Mouse (Mus musculus): ENCODE results near the gene Dmac1. TPM values are rescaled to one million over a fixed set of nuclear protein-coding genes. Genes with fewer than 3 reads are reported as not detected.
"Not testable (repeated sequence)": the region's sequence is repeated elsewhere in the genome, so short reads cannot be mapped to it uniquely, and the experiment has no call there.

Gene Dmac1
- total and polyA plus RNA-seq, 2 experiments from 2014 or later = 66.2 to 90.5 TPM

DNA sequence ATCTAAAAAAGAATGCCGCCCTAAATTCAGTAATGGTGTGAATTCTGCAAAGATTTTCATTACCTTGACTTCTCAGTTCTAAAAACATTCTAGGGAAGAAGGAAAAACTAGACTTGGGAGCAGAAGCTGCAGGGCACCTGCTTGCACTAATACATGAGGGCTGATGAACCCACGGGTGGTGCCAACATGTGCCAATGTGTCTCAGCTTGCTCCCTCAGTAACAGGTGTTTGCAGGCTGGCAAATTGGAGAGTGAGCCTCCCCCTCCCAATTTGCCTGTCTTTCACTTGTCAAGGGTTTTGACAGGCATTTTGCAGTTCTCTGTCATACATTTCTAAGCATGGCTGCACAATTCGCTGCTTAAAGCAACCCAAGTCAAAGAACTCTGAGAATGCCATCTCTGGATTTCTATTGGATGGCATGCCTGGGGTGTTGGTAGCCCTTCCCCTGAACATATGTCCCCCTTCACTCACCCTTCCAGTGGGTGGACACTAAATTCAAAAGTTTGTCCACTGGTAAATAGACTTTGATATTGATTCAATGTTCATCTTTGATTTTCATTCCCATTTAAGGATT, 14.5 kb downstream of the Dmac1 start:
- DNase-seq (ENCODE audit: low spot score) (no peak), ATAC-seq (no peak)
- no peak overlapping the region for H3K4me2 ChIP-seq (ENCODE audit: low read depth, low read length)
- H3K4me1 ChIP-seq (ENCODE audit: insufficient read depth, low read length) = no peaks in the 10 kb centered on the region
- H3K27ac ChIP-seq = no peak overlapping the region
- no peaks in the 10 kb centered on the region for H3K27me3 ChIP-seq (ENCODE audit: insufficient read depth, low read length)
- TF ChIP-seq CTCF (IDR thresholded peaks at IDR 0.05; ENCODE audit: low read depth) = no peak
- no peaks in the 10 kb centered on the region for H3K36me3 ChIP-seq (ENCODE audit: insufficient read depth, low read length)
- 75% methylated on average over 3 of the region's 3 CpGs for WGBS
- H3K9ac ChIP-seq (replicated peaks; ENCODE audit: low read length) = no peak overlapping the region
- no peaks in the 10 kb centered on the region for H3K9me3 ChIP-seq (ENCODE audit: low read length)
- H3K4me3 ChIP-seq (ENCODE audit: low read length) = no peak overlapping the region

DNA sequence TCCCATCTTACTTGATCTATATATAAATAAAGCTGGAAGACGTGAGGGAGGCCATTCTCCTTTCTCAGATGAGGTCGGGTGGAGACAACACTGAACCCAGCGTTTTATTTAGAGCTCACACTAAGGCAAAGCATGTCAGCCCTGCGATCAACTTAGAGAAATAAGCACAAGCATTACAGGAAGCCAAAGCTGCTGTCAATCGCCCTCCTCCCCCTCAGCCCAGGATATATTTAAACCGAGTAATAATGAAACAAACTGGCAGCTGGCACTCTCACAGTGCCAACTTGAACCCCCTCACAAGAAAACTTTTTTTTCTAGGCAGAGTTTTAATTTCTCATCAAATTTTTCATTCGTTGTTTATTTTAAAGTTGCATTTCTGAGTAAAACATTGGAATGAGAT, 15.7 kb downstream of the Dmac1 start:
- H3K4me1 ChIP-seq (ENCODE audit: insufficient read depth, low read length) = no peaks in the 10 kb centered on the region
- H3K4me2 ChIP-seq (ENCODE audit: low read depth, low read length) = no peak overlapping the region
- no peak overlapping the region for H3K27ac ChIP-seq
- H3K9ac ChIP-seq (replicated peaks; ENCODE audit: low read length) = no peak overlapping the region
- no peaks in the 10 kb centered on the region for H3K27me3 ChIP-seq (ENCODE audit: insufficient read depth, low read length)
- no peak for ATAC-seq
- no peaks in the 10 kb centered on the region for H3K9me3 ChIP-seq (ENCODE audit: low read length)
- DNase-seq (ENCODE audit: low spot score) = no peak
- H3K4me3 ChIP-seq (ENCODE audit: low read length) = no peak overlapping the region
- no peak for TF ChIP-seq CTCF (IDR thresholded peaks at IDR 0.05; ENCODE audit: low read depth)
- H3K36me3 ChIP-seq (ENCODE audit: insufficient read depth, low read length) = no peaks in the 10 kb centered on the region
- WGBS = 63% methylated on average over 7 of the region's 7 CpGs

DNA sequence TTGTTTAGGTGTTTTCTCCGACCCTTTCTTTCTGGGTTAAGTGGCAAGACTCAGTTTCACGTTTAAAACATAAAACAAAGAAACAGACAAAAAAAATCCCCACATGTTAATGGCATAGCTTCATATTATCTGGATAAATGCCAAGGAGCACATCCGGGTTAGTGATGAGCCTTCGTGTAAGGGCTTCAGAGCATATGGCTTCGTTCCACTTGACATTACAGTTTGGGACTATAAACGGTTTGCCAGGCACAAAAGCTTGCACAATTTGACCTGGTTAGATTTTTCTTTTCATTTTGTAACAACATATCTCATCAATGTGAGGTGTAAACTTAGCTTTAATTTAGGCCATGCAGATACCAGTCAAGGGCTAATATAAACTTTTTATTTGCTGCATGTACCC, 17.9 kb downstream of the Dmac1 start:
- ATAC-seq = no peak
- Histone ChIP-seq H3K9me3 (ENCODE audit: low read length) (no peaks in the 10 kb centered on the region), H3K27ac (no peak overlapping the region), H3K36me3 (ENCODE audit: insufficient read depth, low read length) (no peaks in the 10 kb centered on the region), H3K4me1 (ENCODE audit: insufficient read depth, low read length) (no peaks in the 10 kb centered on the region), H3K4me2 (ENCODE audit: low read depth, low read length) (no peak overlapping the region), H3K9ac (replicated peaks; ENCODE audit: low read length) (no peak overlapping the region), H3K4me3 (ENCODE audit: low read length) (no peak overlapping the region), H3K27me3 (ENCODE audit: insufficient read depth, low read length) (no peaks in the 10 kb centered on the region)
- DNase-seq (ENCODE audit: low spot score) = no peak
- WGBS = 58% methylated on average over 6 of the region's 6 CpGs
- TF ChIP-seq CTCF (IDR thresholded peaks at IDR 0.05; ENCODE audit: low read depth) = no peak

DNA sequence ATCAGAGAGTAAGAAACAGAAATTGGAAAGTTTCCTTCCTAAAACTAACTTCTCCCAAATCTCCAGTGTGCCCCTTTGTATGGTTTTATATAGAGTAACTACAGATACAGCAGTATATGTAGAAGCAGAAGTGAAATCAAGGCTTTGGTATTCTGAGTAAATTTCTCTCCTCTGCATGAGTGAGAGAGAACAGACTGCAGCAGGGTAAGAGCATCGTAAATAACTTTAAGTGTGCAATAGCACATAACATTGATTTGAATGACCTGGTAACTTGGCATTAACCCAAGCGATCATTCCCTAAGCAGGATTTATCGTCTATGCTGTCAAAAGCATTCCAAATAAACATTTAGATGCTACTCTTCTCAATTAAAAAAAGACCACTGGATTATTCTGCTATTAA, 18.7 kb downstream of the Dmac1 start:
- no peaks in the 10 kb centered on the region for H3K4me1 ChIP-seq (ENCODE audit: insufficient read depth, low read length)
- H3K9me3 ChIP-seq (ENCODE audit: low read length) = no peaks in the 10 kb centered on the region
- H3K27me3 ChIP-seq (ENCODE audit: insufficient read depth, low read length) = no peaks in the 10 kb centered on the region
- no peak for TF ChIP-seq CTCF (IDR thresholded peaks at IDR 0.05; ENCODE audit: low read depth)
- no peaks in the 10 kb centered on the region for H3K36me3 ChIP-seq (ENCODE audit: insufficient read depth, low read length)
- WGBS = 68% methylated on average over 3 of the region's 3 CpGs
- no peak overlapping the region for H3K27ac ChIP-seq
- H3K9ac ChIP-seq (replicated peaks; ENCODE audit: low read length) = no peak overlapping the region
- H3K4me3 ChIP-seq (ENCODE audit: low read length) = no peak overlapping the region
- ATAC-seq = no peak
- H3K4me2 ChIP-seq (ENCODE audit: low read depth, low read length) = no peak overlapping the region
- no peak for DNase-seq (ENCODE audit: low spot score)

DNA sequence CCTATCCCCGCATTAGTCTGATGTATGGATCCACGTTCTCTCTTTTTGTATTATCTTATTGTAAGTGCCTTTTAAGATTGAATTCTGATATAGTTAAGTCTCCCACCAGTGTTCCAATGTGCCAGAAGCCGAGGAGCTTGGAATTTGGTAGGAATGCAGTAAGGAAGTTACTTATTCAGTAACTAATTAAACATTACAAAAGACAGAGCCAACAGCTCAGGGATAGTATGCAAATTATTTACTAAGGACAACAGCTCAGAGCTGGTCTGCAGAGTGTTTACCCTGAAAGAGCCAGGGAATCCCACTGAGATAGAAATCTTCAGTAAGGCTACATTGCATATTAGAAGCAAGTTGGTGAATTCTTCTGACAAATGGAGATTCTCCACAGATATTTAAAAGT, 43.5 kb downstream of the Dmac1 start:
- ATAC-seq; H3K27ac ChIP-seq; H3K36me3 ChIP-seq (ENCODE audit: insufficient read depth, low read length); H3K4me3 ChIP-seq (ENCODE audit: low read length); H3K4me2 ChIP-seq (ENCODE audit: low read depth, low read length); H3K27me3 ChIP-seq (ENCODE audit: insufficient read depth, low read length); H3K4me1 ChIP-seq (ENCODE audit: insufficient read depth, low read length); H3K9me3 ChIP-seq (ENCODE audit: low read length); H3K9ac ChIP-seq (replicated peaks; ENCODE audit: low read length); DNase-seq (ENCODE audit: low spot score): not testable (repeated sequence)
- WGBS = 25% methylated on average over 3 of the region's 3 CpGs
